Mouse (Mus musculus): Measurements from ENCODE around the gene Cntnap2. TPM values are rescaled to one million over a fixed set of nuclear protein-coding genes. Genes with fewer than 3 reads are reported as not detected.

The Cntnap2 gene
- polyA plus RNA-seq, 1 experiment from 2014 or later, result not detected

- Histone ChIP-seq H3K9ac (replicated peaks) (no peak overlapping the region), H3K4me1 (ENCODE audit: insufficient read depth) (no peaks in the 10 kb centered on the region), H3K4me3 (ENCODE audit: low read depth, low read length) (no peak overlapping the region), H3K27ac (ENCODE audit: low read depth) (no peak overlapping the region), H3K9me3 (ENCODE audit: low read length) (no peaks in the 10 kb centered on the region), H3K4me2 (ENCODE audit: low read depth, low read length) (no peak overlapping the region), H3K27me3 (ENCODE audit: insufficient read depth, low read length) (no peaks in the 10 kb centered on the region), H3K36me3 (replicated peaks; ENCODE audit: insufficient read depth, low read length) (no peaks in the 10 kb centered on the region)
- TF ChIP-seq CTCF (IDR thresholded peaks at IDR 0.05; ENCODE audit: low read depth) (no peak), EP300 (IDR thresholded peaks at IDR 0.05; ENCODE audit: low read depth) (no peak)
- DNase-seq (no peak), ATAC-seq (no peak)
Observed at GRCm38 (mm10) chr6:46748448-46748847, 1689.3 kb downstream of the Cntnap2 start.

- TF ChIP-seq EP300 (IDR thresholded peaks at IDR 0.05; ENCODE audit: low read depth), result no peak
- TF ChIP-seq CTCF (IDR thresholded peaks at IDR 0.05; ENCODE audit: low read depth), result no peak
- Histone ChIP-seq H3K4me1 (ENCODE audit: insufficient read depth) (no peaks in the 10 kb centered on the region), H3K27ac (ENCODE audit: low read depth) (no peak overlapping the region), H3K9me3 (ENCODE audit: low read length) (no peaks in the 10 kb centered on the region), H3K9ac (replicated peaks) (no peak overlapping the region), H3K4me3 (ENCODE audit: low read depth, low read length) (no peak overlapping the region), H3K4me2 (ENCODE audit: low read depth, low read length) (no peak overlapping the region), H3K36me3 (replicated peaks; ENCODE audit: insufficient read depth, low read length) (no peaks in the 10 kb centered on the region), H3K27me3 (ENCODE audit: insufficient read depth, low read length) (no peaks in the 10 kb centered on the region)
- 74% methylated on average over 3 of the region's 3 CpGs for WGBS (ENCODE audit: insufficient replicate concordance)
- DNase-seq, result no peak
- ATAC-seq, result no peak
Observed at GRCm38 (mm10) chr6:46763481-46763880, 1704.3 kb downstream of the Cntnap2 start.

GRCm38 (mm10) chr6:46774529-46774928, 1715.4 kb downstream of the Cntnap2 start:
- Histone ChIP-seq H3K27me3 (ENCODE audit: insufficient read depth, low read length) (no peaks in the 10 kb centered on the region), H3K4me2 (ENCODE audit: low read depth, low read length) (no peak overlapping the region), H3K27ac (ENCODE audit: low read depth) (no peak overlapping the region), H3K9me3 (ENCODE audit: low read length) (no peaks in the 10 kb centered on the region), H3K4me1 (ENCODE audit: insufficient read depth) (no peaks in the 10 kb centered on the region), H3K9ac (replicated peaks) (no peak overlapping the region), H3K4me3 (ENCODE audit: low read depth, low read length) (no peak overlapping the region), H3K36me3 (replicated peaks; ENCODE audit: insufficient read depth, low read length) (no peaks in the 10 kb centered on the region)
- DNase-seq (no peak), ATAC-seq (no peak)
- TF ChIP-seq CTCF (IDR thresholded peaks at IDR 0.05; ENCODE audit: low read depth) (no peak), EP300 (IDR thresholded peaks at IDR 0.05; ENCODE audit: low read depth) (no peak)

- 35% methylated on average over 4 of the region's 4 CpGs for WGBS (ENCODE audit: insufficient replicate concordance)
- no peak overlapping the region for H3K4me3 ChIP-seq (ENCODE audit: low read depth, low read length)
- H3K9ac ChIP-seq (replicated peaks), result no peak overlapping the region
- no peaks in the 10 kb centered on the region for H3K4me1 ChIP-seq (ENCODE audit: insufficient read depth)
- no peak overlapping the region for H3K4me2 ChIP-seq (ENCODE audit: low read depth, low read length)
- H3K36me3 ChIP-seq (replicated peaks; ENCODE audit: insufficient read depth, low read length), result no peaks in the 10 kb centered on the region
- no peaks in the 10 kb centered on the region for H3K27me3 ChIP-seq (ENCODE audit: insufficient read depth, low read length)
- DNase-seq, result no peak
- ATAC-seq, result no peak
- H3K9me3 ChIP-seq (ENCODE audit: low read length), result no peaks in the 10 kb centered on the region
- TF ChIP-seq EP300 (IDR thresholded peaks at IDR 0.05; ENCODE audit: low read depth), result no peak
- no peak for TF ChIP-seq CTCF (IDR thresholded peaks at IDR 0.05; ENCODE audit: low read depth)
- H3K27ac ChIP-seq (ENCODE audit: low read depth), result no peak overlapping the region
Observed at GRCm38 (mm10) chr6:46802264-46803110, 1743.3 kb downstream of the Cntnap2 start.

- no peaks in the 10 kb centered on the region for H3K27me3 ChIP-seq (ENCODE audit: insufficient read depth, low read length)
- ATAC-seq (no peak), DNase-seq (no peak)
- 54% methylated on average over 3 of the region's 3 CpGs for WGBS (ENCODE audit: insufficient replicate concordance)
- no peak overlapping the region for H3K4me3 ChIP-seq (ENCODE audit: low read depth, low read length)
- no peak overlapping the region for H3K9ac ChIP-seq (replicated peaks)
- no peaks in the 10 kb centered on the region for H3K4me1 ChIP-seq (ENCODE audit: insufficient read depth)
- TF ChIP-seq EP300 (IDR thresholded peaks at IDR 0.05; ENCODE audit: low read depth) (no peak), CTCF (IDR thresholded peaks at IDR 0.05; ENCODE audit: low read depth) (no peak)
- no peaks in the 10 kb centered on the region for H3K9me3 ChIP-seq (ENCODE audit: low read length)
- H3K27ac ChIP-seq (ENCODE audit: low read depth), result no peak overlapping the region
- no peak overlapping the region for H3K4me2 ChIP-seq (ENCODE audit: low read depth, low read length)
- H3K36me3 ChIP-seq (replicated peaks; ENCODE audit: insufficient read depth, low read length), result no peaks in the 10 kb centered on the region
Observed at GRCm38 (mm10) chr6:46856635-46857034, 1797.5 kb downstream of the Cntnap2 start.

GRCm38 (mm10) chr6:46861076-46861475, 1801.9 kb downstream of the Cntnap2 start:
- H3K4me3 ChIP-seq (ENCODE audit: low read depth, low read length), result no peak overlapping the region
- H3K27ac ChIP-seq (ENCODE audit: low read depth), result no peak overlapping the region
- no peak for ATAC-seq
- DNase-seq, result no peak
- no peak for TF ChIP-seq EP300 (IDR thresholded peaks at IDR 0.05; ENCODE audit: low read depth)
- TF ChIP-seq CTCF (IDR thresholded peaks at IDR 0.05; ENCODE audit: low read depth), result no peak
- no peak overlapping the region for H3K9ac ChIP-seq (replicated peaks)
- H3K4me1 ChIP-seq (ENCODE audit: insufficient read depth), result no peaks in the 10 kb centered on the region
- no peaks in the 10 kb centered on the region for H3K36me3 ChIP-seq (replicated peaks; ENCODE audit: insufficient read depth, low read length)
- no peak overlapping the region for H3K4me2 ChIP-seq (ENCODE audit: low read depth, low read length)
- H3K9me3 ChIP-seq (ENCODE audit: low read length), result no peaks in the 10 kb centered on the region
- 28% methylated on average over 5 of the region's 5 CpGs for WGBS (ENCODE audit: insufficient replicate concordance)
- H3K27me3 ChIP-seq (ENCODE audit: insufficient read depth, low read length), result no peaks in the 10 kb centered on the region

Measured in liver, postnatal 0 days (tissue).